Mouse (Mus musculus) hindlimb bud, embryonic 11.5 days (tissue): ENCODE data around the gene Magi1.

Experiments
- DNase-seq: peaks from one replicate; pipeline ENCODE4 v3.0.0-alpha.2; 2012; ENCODE audit warnings: low read depth, low spot score; ENCODE audit errors: extremely low spot score

Magi1 gene

GRCm38 (mm10) chr6:94283318-94284061 is at the start of gene Magi1:
Magi1 (minus strand) TSS chr6:94283917.
- DNase-seq, result peak; percentile 77

- no peak for DNase-seq
These were observed 43.4 kb upstream of the Magi1 start for GRCm38 (mm10) chr6:94327143-94327542.

- DNase-seq, result no peak
These were observed 33.2 kb upstream of the Magi1 start for GRCm38 (mm10) chr6:94316886-94317285.

GRCm38 (mm10) chr6:94312285-94312684 is 28.6 kb upstream of the Magi1 start:
- no peak for DNase-seq

- no peak for DNase-seq
These were observed 24.8 kb upstream of the Magi1 start for GRCm38 (mm10) chr6:94308498-94308897.

GRCm38 (mm10) chr6:94303512-94303911 is 19.8 kb upstream of the Magi1 start:
- no peak for DNase-seq

- no peak for DNase-seq
These were observed 18.1 kb upstream of the Magi1 start for GRCm38 (mm10) chr6:94301804-94302203.

GRCm38 (mm10) chr6:94300562-94300961 is 16.8 kb upstream of the Magi1 start:
- no peak for DNase-seq

GRCm38 (mm10) chr6:94287387-94287786 is 3.7 kb upstream of the Magi1 start:
- DNase-seq, result no peak

- DNase-seq, result no peak
These were observed 2.8 kb upstream of the Magi1 start for GRCm38 (mm10) chr6:94286555-94286954.

GRCm38 (mm10) chr6:94284089-94284825 is 540 bp upstream of the Magi1 start:
- no peak for DNase-seq

- no peak for DNase-seq
These were observed 1.1 kb downstream of the Magi1 start for GRCm38 (mm10) chr6:94282301-94283241.

- no peak for DNase-seq
These were observed 2.0 kb downstream of the Magi1 start for GRCm38 (mm10) chr6:94281606-94282280.

GRCm38 (mm10) chr6:94273941-94274340 is 9.8 kb downstream of the Magi1 start:
- no peak for DNase-seq

GRCm38 (mm10) chr6:94270001-94270400 is 13.7 kb downstream of the Magi1 start:
- no peak for DNase-seq

GRCm38 (mm10) chr6:94269174-94269573 is 14.5 kb downstream of the Magi1 start:
- no peak for DNase-seq

- no peak for DNase-seq
These were observed 18.3 kb downstream of the Magi1 start for GRCm38 (mm10) chr6:94265244-94265935.

- DNase-seq, result no peak
These were observed 19.4 kb downstream of the Magi1 start for GRCm38 (mm10) chr6:94264183-94264941.

GRCm38 (mm10) chr6:94260831-94261230 is 22.9 kb downstream of the Magi1 start:
- DNase-seq, result no peak
